Mouse (Mus musculus) heart, postnatal 0 days (tissue): ENCODE results near the gene Rapgef1. TPM values are rescaled to one million over a fixed set of nuclear protein-coding genes. Genes with fewer than 3 reads are reported as not detected.
"Not testable (repeated sequence)": the region's sequence is repeated elsewhere in the genome, so short reads cannot be mapped to it uniquely, and the experiment has no call there.

ENCODE experiments used
- ATAC-seq: fragments of 200-750 bp; cut with Nextera tagmentation; 2 replicates; pipeline ENCODE4 v1.8.0; 2017; ENCODE audit warnings: low read depth, moderate number of reproducible peaks, moderate library complexity; ENCODE audit not compliant: insufficient read depth
- DNase-seq: peaks from one replicate; pipeline ENCODE4 v3.0.0-alpha.2; 2016; ENCODE audit warnings: low spot score
- H3K27ac ChIP-seq: fragments of 300-500 bp; sonication (generic); 2 replicates; pipeline ENCODE4 v1.5.1; 2014; ENCODE audit warnings: low read depth, mild to moderate bottlenecking
- H3K27me3 ChIP-seq: fragments of 300-500 bp; sonication (generic); 2 replicates; pipeline ENCODE4 v1.6.1; 2014; ENCODE audit warnings: low read length, mixed read lengths; ENCODE audit not compliant: control insufficient read depth, insufficient read depth
- H3K36me3 ChIP-seq: fragments of 300-500 bp; sonication (generic); replicated peaks from 2 replicates; pipeline ENCODE4 v1.6.1; 2014; ENCODE audit warnings: low read length, mixed read lengths; ENCODE audit not compliant: control insufficient read depth, insufficient read depth
- H3K4me1 ChIP-seq: fragments of 300-500 bp; sonication (generic); 2 replicates; pipeline ENCODE4 v1.6.1; 2014; ENCODE audit warnings: antibody characterized with exemption; ENCODE audit not compliant: control insufficient read depth, insufficient read depth
- H3K4me2 ChIP-seq: fragments of 300-500 bp; sonication (generic); 2 replicates; pipeline ENCODE4 v1.6.1; 2014; ENCODE audit warnings: low read depth, mild to moderate bottlenecking, low read length, moderate library complexity
- H3K4me3 ChIP-seq: fragments of 300-500 bp; sonication (generic); 2 replicates; pipeline ENCODE4 v1.5.1; 2014; ENCODE audit warnings: low read depth, low read length
- H3K9ac ChIP-seq: fragments of 300-500 bp; sonication (generic); replicated peaks from 2 replicates; pipeline ENCODE4 v1.6.1; 2014; ENCODE audit warnings: low read depth, low read length, mixed read lengths
- H3K9me3 ChIP-seq: fragments of 300-500 bp; sonication (generic); replicated peaks from 2 replicates; pipeline ENCODE4 v1.6.1; 2016; ENCODE audit warnings: low read length; ENCODE audit not compliant: control insufficient read depth
- CTCF ChIP-seq: IDR thresholded peaks from 2 replicates; pipeline ENCODE4 v1.5.1; 2016; ENCODE audit warnings: antibody characterized with exemption, control low read depth, low read depth
- EP300 ChIP-seq: IDR thresholded peaks from 2 replicates; pipeline ENCODE4 v1.6.1; 2016; ENCODE audit warnings: antibody characterized with exemption, low read depth
- WGBS: fragments of 180-500 bp; shearing (Covaris S2); extraction: QIAGEN DNeasy Blood & Tissue Kit; methylation state at CpG from one replicate; pipeline ENCODE4 v1.1.7; 2014; 5-methylcytosine and 5-hydroxymethylcytosine counted together
- polyA plus RNA-seq: library from polyadenylated mRNA; unstranded; fragments of >200 nt; fragmentation: Nextera tagmentation; extraction: Ambion mirVana; gene quantifications from 2 replicates; pipeline ENCODE4 v1.2.1, GENCODE M21; 2015
- total RNA-seq: library from RNA; depleted of rRNA; stranded (reverse); fragments of >200 nt; gene quantifications from 2 replicates; pipeline ENCODE4 v1.2.3, GENCODE M21; 2014; ENCODE audit warnings: low replicate concordance

Rapgef1 gene
- total and polyA plus RNA-seq, 2 experiments from 2014 or later, result 9.0 to 47.6 TPM

GRCm38 (mm10) chr2:29630141-29630771 lies 10.7 kb downstream of the Rapgef1 start:
- peaks cover 65% of the 10 kb centered on the region for H3K4me1 ChIP-seq
- H3K9me3 ChIP-seq, result no peaks in the 10 kb centered on the region
- ATAC-seq, result no peak
- no peak overlapping the region for H3K4me3 ChIP-seq
- 91% methylated on average over 10 of the region's 10 CpGs for WGBS
- no peak for DNase-seq
- H3K9ac ChIP-seq, result no peak overlapping the region
- no peak overlapping the region for H3K4me2 ChIP-seq
- no peaks in the 10 kb centered on the region for H3K27me3 ChIP-seq
- no peaks in the 10 kb centered on the region for H3K36me3 ChIP-seq
- H3K27ac ChIP-seq, result no peak overlapping the region
- TF ChIP-seq CTCF (no peak), EP300 (no peak)

GRCm38 (mm10) chr2:29631020-29631419 lies 11.5 kb downstream of the Rapgef1 start:
- H3K27ac ChIP-seq, result no peak overlapping the region
- TF ChIP-seq EP300 (no peak), CTCF (no peak)
- H3K9ac ChIP-seq, result no peak overlapping the region
- H3K4me2 ChIP-seq, result no peak overlapping the region
- no peaks in the 10 kb centered on the region for H3K36me3 ChIP-seq
- ATAC-seq (no peak), DNase-seq (no peak)
- H3K4me1 ChIP-seq, result peaks cover 60% of the 10 kb centered on the region
- no peaks in the 10 kb centered on the region for H3K9me3 ChIP-seq
- H3K27me3 ChIP-seq, result no peaks in the 10 kb centered on the region
- H3K4me3 ChIP-seq, result no peak overlapping the region

DNA sequence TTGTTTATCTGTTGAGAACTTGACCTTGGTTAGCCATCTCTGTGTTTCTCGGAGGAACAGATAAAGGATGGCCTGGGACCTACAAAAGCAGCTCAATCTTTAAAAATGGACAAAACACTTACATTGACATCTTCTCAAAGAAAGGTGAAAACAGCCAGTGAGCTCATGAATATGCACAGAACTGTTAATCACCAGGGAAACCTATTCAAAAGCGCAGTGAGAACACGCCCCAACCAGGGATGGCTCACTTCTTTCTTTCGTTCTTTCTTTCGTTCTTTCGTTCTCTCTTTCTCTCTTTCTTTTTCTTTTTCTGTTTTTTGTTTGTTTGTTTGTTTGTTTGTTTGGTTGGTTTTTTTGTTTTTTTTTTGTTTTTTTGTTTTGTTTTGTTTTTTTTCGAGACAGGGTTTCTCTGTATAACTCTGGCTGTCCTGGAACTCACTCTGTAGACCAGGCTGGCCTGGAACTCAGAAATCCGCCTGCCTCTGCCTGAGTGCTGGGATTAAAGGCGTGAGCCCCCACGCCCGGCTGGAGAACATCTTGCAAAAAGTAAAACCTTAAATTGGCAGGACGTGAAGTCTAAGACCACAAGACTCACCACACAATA lies 12.1 kb downstream of the Rapgef1 start:
- DNase-seq, H3K27ac ChIP-seq, ATAC-seq, H3K9me3 ChIP-seq, H3K27me3 ChIP-seq, H3K4me2 ChIP-seq, H3K36me3 ChIP-seq, H3K9ac ChIP-seq, H3K4me3 ChIP-seq: not testable (repeated sequence)
- H3K4me1 ChIP-seq, result peaks cover 64% of the 10 kb centered on the region
- WGBS, result 90% methylated on average over 12 of the region's 12 CpGs

DNA sequence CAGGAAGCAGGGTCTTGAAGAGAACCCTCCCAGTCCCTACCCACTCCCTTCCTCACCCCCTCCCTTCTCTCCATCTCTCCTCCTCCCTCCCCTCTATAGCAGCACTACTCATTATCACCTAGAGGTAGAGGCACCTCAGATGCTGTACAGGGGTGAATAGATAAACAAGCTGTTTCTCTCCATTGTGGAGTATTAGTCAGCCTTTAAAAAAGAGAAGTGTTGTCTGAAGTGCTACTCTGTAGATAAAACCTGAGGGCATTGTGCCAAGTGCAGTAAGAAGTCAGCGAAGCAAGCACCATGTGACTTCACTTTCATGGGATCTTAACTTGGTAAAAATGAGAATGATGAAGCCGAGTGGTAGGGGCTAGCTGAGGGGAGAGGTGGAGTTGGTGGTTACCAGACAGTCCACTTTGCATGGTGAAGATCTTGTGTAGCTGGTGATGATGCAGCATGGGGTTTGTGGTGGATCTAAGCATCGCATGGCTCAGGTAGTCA lies 12.7 kb downstream of the Rapgef1 start:
- no peak overlapping the region for H3K4me2 ChIP-seq
- H3K4me1 ChIP-seq, result peaks cover 64% of the 10 kb centered on the region
- H3K9ac ChIP-seq, result no peak overlapping the region
- H3K27ac ChIP-seq, result no peak overlapping the region
- WGBS, result 43% methylated on average over 3 of the region's 3 CpGs
- no peak for TF ChIP-seq EP300
- no peak for TF ChIP-seq CTCF
- no peaks in the 10 kb centered on the region for H3K36me3 ChIP-seq
- DNase-seq, result no peak
- H3K27me3 ChIP-seq, result no peaks in the 10 kb centered on the region
- no peak for ATAC-seq
- no peak overlapping the region for H3K4me3 ChIP-seq
- H3K9me3 ChIP-seq, result no peaks in the 10 kb centered on the region

GRCm38 (mm10) chr2:29633101-29633554 lies 13.6 kb downstream of the Rapgef1 start:
- Histone ChIP-seq H3K27ac (peak overlapping the region; percentile 77), H3K9ac (no peak overlapping the region), H3K4me2 (no peak overlapping the region), H3K4me1 (peaks cover 58% of the 10 kb centered on the region), H3K4me3 (no peak overlapping the region), H3K36me3 (no peaks in the 10 kb centered on the region), H3K27me3 (no peaks in the 10 kb centered on the region), H3K9me3 (no peaks in the 10 kb centered on the region)
- ATAC-seq (peak; percentile 27; the same call in 1 of the 2 replicates), DNase-seq (peak; percentile 70)
- TF ChIP-seq EP300 (no peak), CTCF (no peak)
- WGBS, result 7% methylated on average over 6 of the region's 6 CpGs

- TF ChIP-seq CTCF (no peak), EP300 (no peak)
- ATAC-seq (no peak), DNase-seq (no peak)
- WGBS, result 69% methylated on average over 3 of the region's 3 CpGs
- Histone ChIP-seq H3K4me1 (peaks cover 52% of the 10 kb centered on the region), H3K9ac (no peak overlapping the region), H3K36me3 (no peaks in the 10 kb centered on the region), H3K4me2 (no peak overlapping the region), H3K27me3 (no peaks in the 10 kb centered on the region), H3K9me3 (no peaks in the 10 kb centered on the region), H3K27ac (peak overlapping the region; percentile 77), H3K4me3 (no peak overlapping the region)
These were observed 14.3 kb downstream of the Rapgef1 start for GRCm38 (mm10) chr2:29633782-29634181.
